Mouse (Mus musculus) mouse embryonic stem cell (cell line): ENCODE data around the gene Gpatch8.

Experiments
- in situ Hi-C, 2 experiments: fragments of 300-500 bp; cut with MboI; formaldehyde crosslinking; loops; 1 replicate in 1 of 2; 3 replicates in 1 of 2; pipeline ENCODE4 v1.14.3; 2019 to 2020; ENCODE audit warnings: low sequenced_read_pairs in 2 of 2, low pct_unique_long_range_greater_than_20kb in 1 of 2, mixed read lengths in 1 of 2; ENCODE audit not compliant: unreplicated experiment in 1 of 2

The Gpatch8 gene

DNA sequence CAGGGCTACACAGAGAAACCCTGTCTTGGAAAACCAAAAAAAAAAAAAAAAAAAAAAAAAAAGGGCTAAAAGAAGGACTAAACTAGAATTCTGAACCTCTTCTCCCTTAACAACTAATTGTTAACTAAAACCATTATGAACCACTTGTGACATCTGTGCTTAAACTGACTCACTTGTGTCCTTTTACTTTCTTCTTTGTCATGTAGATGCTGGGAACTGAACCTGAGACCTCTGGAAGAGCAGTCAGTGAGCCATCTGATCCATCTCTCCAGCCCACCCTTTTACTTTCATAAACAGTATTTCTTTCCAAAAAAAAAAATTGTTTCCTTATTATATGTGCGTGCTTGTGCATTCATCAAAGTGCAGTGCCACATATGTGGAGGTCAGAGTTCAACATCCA lies 16.5 kb downstream of the Gpatch8 start:
- in situ Hi-C loops, result no loop called here

- in situ Hi-C loops, result no loop called here
Measured at GRCm38 (mm10) chr11:102536210-102536609, 20.0 kb downstream of the Gpatch8 start.

- in situ Hi-C loops, result no loop called here
Measured at GRCm38 (mm10) chr11:102534078-102534477, 22.1 kb downstream of the Gpatch8 start.

DNA sequence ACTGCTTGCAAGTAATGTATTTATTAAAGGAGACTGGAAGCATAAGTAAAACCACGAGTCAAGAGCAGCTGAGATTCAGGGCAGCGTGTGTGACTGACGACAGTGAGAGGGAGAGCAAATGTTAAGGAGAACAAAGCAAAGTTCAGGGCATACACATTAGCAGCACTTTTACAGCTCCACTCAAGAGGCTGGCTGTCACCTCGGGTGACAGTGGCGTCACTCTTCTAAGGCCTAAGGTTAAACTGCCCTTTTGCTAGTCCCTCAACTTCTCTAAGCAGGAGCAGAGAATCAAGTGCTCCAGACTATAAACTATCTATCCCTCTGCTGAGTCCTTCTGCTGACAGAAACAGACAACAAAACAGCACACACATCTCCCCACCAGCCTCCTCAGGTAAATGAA lies 24.8 kb downstream of the Gpatch8 start:
- in situ Hi-C loops, result no loop called here

DNA sequence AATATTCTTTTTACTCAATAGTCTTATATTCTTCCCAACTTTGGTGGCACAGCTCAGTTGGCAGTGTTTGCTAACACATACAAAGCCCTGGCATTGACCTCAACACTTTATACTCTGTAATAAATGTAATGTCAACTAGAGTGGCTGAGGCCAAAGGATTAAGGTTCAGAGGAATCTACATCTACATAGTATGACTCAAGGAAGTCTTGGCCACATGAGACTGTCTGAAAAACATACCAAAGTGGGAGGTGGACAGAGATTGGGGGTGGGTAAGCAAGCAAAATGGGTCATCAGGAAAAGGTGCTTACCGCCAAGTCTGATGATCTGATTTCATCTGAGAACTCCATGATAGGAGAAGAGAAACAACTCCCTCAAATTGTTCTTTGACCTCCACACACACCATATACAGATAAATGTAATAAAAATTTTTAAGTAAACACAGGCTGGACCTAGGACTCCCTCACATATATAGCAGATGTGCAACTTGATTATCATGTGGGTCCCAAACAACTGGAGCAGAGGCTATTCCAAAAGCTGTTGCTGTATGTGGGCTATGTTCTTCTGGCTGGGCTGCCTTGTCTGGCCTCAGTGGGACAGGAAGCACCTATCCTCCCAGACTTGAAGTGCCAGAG lies 41.3 kb downstream of the Gpatch8 start:
- in situ Hi-C loops, result no loop called here

GRCm38 (mm10) chr11:102510226-102510625 lies 46.0 kb downstream of the Gpatch8 start:
- in situ Hi-C loops, result no loop called here

GRCm38 (mm10) chr11:102496732-102497131 lies 59.5 kb downstream of the Gpatch8 start:
- in situ Hi-C loops, result no loop called here

- in situ Hi-C loops, result no loop called here
Measured at GRCm38 (mm10) chr11:102496206-102496605, 60.0 kb downstream of the Gpatch8 start.

DNA sequence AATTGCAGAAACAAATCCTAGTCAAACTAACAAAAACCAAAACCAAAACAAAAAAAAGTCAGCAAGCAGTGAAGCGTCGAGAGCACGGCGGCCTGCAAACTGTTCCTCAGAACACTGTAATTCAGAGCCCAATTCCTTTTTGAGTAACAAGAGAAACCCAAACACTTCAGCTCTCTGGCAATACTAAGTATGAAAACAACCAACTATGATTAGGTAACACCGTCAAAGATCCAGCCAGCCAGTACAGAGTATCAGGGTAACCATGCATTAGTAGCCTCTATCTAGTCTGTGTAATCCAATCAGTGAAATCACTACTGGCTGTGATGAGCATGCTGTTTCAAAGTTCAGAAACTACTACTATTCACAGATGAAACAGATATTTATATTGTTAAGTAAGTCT lies 60.5 kb downstream of the Gpatch8 start:
- in situ Hi-C loops, result no loop called here

DNA sequence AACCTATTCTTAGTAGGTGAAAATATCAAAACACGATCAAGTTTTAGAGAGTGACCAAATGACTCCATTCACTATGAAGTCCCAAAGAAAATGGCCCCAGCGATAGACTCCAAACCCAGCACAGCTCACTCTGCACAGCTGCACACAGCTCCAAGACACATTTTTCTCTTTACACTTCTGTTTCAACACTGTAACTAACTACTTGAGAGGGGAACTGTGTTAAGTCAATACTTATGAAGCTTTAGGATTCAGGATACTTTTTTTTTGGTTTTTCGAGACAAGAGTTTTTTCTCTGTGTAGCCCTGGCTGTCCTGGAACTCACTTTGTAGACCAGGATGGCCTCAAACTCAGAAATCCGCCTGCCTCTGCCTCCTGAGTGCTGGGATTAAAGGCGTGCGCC lies 61.1 kb downstream of the Gpatch8 start:
- in situ Hi-C loops, result no loop called here

GRCm38 (mm10) chr11:102494063-102494650 lies 62.0 kb downstream of the Gpatch8 start:
- in situ Hi-C loops, result no loop called here

DNA sequence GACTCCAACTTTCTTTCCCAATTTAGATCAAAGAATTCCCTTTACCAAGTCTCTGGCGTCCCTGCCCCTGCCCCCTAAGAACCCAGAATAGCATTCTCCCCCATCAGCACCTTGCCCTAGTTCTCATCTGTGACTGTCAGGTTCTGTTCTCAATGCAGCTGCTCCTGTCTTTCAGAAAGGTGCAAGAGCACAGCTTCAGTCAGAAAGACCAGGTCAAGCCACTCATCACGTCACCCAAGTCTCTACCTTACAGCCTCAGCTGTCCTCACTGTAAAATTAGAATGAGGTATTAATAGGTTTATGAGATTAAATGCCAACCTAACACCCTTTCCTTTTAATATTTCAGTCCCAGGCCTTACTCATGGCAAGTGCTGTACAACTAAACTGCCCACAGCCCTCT lies 63.0 kb downstream of the Gpatch8 start:
- in situ Hi-C loops, result no loop called here

- in situ Hi-C loops, result no loop called here
Measured at GRCm38 (mm10) chr11:102487901-102488300, 68.3 kb downstream of the Gpatch8 start.

GRCm38 (mm10) chr11:102486733-102487386 lies 69.3 kb downstream of the Gpatch8 start:
- in situ Hi-C loops, result no loop called here

GRCm38 (mm10) chr11:102481779-102482178 lies 74.4 kb downstream of the Gpatch8 start:
- in situ Hi-C loops, result no loop called here

DNA sequence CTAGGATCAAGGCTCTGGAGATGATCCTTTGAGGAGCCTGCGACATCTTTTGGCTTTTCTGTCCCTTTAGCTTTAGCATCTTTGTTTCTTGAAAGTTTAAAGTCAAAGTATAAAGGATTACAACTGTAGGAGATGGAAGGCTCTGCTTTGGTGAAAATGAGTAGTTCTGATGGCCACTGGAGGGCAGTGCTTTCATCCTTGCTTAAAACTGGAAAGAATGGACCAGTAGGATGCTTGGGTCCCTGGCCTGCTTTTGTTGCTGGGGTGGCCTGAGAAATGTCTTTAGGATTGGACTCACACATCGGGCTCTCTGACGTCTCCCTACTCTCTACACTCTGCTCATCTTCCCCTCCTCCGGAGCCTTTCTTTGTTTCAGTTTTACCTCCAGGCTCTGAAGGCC lies 75.3 kb downstream of the Gpatch8 start:
- in situ Hi-C loops, result no loop called here

GRCm38 (mm10) chr11:102480111-102480510 lies 76.1 kb downstream of the Gpatch8 start:
- in situ Hi-C loops, result no loop called here

- in situ Hi-C loops, result loop anchor here in 1 of 2 experiments (10.0 kb wide), 1 partner anchor 175 kb away; no protein-coding TSS in a partner anchor
Measured at GRCm38 (mm10) chr11:102479581-102479980, 76.6 kb downstream of the Gpatch8 start.

DNA sequence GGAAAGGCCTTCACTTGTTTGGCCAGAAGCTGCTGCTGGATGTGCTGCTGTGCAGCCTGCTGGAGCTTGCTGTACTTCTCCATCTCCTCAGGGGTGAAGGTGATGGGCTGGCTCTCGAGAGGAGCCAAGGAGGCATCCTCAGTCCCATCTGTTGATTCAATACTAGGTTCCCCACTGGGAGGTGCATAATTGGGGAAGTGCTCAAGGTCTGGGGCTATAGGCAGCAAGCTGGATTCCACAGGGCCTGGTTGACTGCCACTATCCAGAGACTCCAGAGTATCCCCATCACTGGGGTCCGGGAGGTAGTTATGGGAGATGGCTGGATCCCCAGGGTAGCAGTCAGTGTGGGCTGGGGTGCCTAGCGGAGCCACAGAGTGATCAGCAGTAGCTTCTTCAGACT lies 77.5 kb downstream of the Gpatch8 start:
- in situ Hi-C loops, result loop anchor here in 1 of 2 experiments (10.0 kb wide), 1 partner anchor 176 kb away; no protein-coding TSS in a partner anchor

- in situ Hi-C loops, result loop anchor here in 1 of 2 experiments (10.0 kb wide), 1 partner anchor 180 kb away; no protein-coding TSS in a partner anchor
Measured at GRCm38 (mm10) chr11:102475027-102475426, 81.2 kb downstream of the Gpatch8 start.
